Mouse (Mus musculus) myocyte (in vitro differentiated cells): ENCODE results near the gene Olfr910.

Experiments used
- CEBPB ChIP-seq: IDR thresholded peaks from 2 replicates; pipeline ENCODE4 v1.6.1; 2011; ENCODE audit warnings: mild to moderate bottlenecking, moderate library complexity; ENCODE audit not compliant: poor library complexity, insufficient read depth, severe bottlenecking
- E2F4 ChIP-seq: IDR thresholded peaks from one replicate; pipeline ENCODE4 v1.6.1; 2011; ENCODE audit warnings: mild to moderate bottlenecking, control low read depth, moderate library complexity; ENCODE audit not compliant: insufficient read depth
- MAX ChIP-seq: IDR thresholded peaks from one replicate; pipeline ENCODE4 v1.6.1; 2011; ENCODE audit warnings: low read depth, mild to moderate bottlenecking, control low read depth
- MYOD1 ChIP-seq, 3 experiments: IDR thresholded peaks; one replicate each; pipeline ENCODE4 v1.6.1; 2011; ENCODE audit warnings: control low read depth in 2 of 3, low read depth in 2 of 3, mild to moderate bottlenecking in 2 of 3, moderate library complexity in 1 of 3; ENCODE audit not compliant: insufficient read length in 2 of 3, control insufficient read depth in 1 of 3
- MYOG ChIP-seq, 3 experiments: IDR thresholded peaks; one replicate each; pipeline ENCODE4 v1.6.1; 2011; ENCODE audit warnings: control low read depth in 2 of 3, low read depth in 2 of 3, mild to moderate bottlenecking in 2 of 3; ENCODE audit not compliant: insufficient read length in 2 of 3, control insufficient read depth in 1 of 3, insufficient read depth in 1 of 3
- POLR2A ChIP-seq: IDR thresholded peaks from one replicate; pipeline ENCODE4 v1.6.1; 2011; ENCODE audit warnings: low read depth, mild to moderate bottlenecking, control low read depth, moderate library complexity; ENCODE audit not compliant: insufficient read length
- POLR2AphosphoS2 ChIP-seq: IDR thresholded peaks from one replicate; pipeline ENCODE4 v1.6.1; 2011; ENCODE audit warnings: low read depth, control low read depth; ENCODE audit not compliant: insufficient read length
- SRF ChIP-seq: IDR thresholded peaks from one replicate; pipeline ENCODE4 v1.6.1; 2011; ENCODE audit warnings: low read depth; ENCODE audit not compliant: control insufficient read depth, insufficient read length
- TCF12 ChIP-seq: IDR thresholded peaks from one replicate; pipeline ENCODE4 v1.6.1; 2011; ENCODE audit warnings: mild to moderate bottlenecking, control low read depth; ENCODE audit not compliant: poor library complexity, insufficient read depth, severe bottlenecking
- TCF3 ChIP-seq: IDR thresholded peaks from one replicate; pipeline ENCODE4 v1.6.1; 2011; ENCODE audit warnings: low read depth, control low read depth; ENCODE audit not compliant: insufficient read length
- USF1 ChIP-seq: IDR thresholded peaks from one replicate; pipeline ENCODE4 v1.6.1; 2011; ENCODE audit warnings: low read depth, mild to moderate bottlenecking, control low read depth, moderate library complexity

- no peak for TF ChIP-seq USF1
- no peak for TF ChIP-seq POLR2A
- no peak for TF ChIP-seq MAX
- no peak for TF ChIP-seq MYOD1 (IDR thresholded peaks at IDR 0.05; ENCODE audit: control insufficient read depth in 1 of 3, insufficient read length in 2 of 3, low read depth in 2 of 3)
- no peak for TF ChIP-seq TCF12
- no peak for TF ChIP-seq SRF
- no peak for TF ChIP-seq POLR2AphosphoS2
- TF ChIP-seq TCF3 = no peak
- no peak for TF ChIP-seq MYOG (IDR thresholded peaks at IDR 0.05; ENCODE audit: control insufficient read depth in 1 of 3, insufficient read depth in 1 of 3, insufficient read length in 2 of 3, low read depth in 2 of 3)
- TF ChIP-seq CEBPB = no peak
- TF ChIP-seq E2F4 = no peak
These were observed 16.4 kb upstream of the Olfr910 start, which contains the start of gene Olfr911-ps1 for GRCm38 (mm10) chr9:38521280-38521679.
